Mouse (Mus musculus) heart, postnatal 0 days (tissue): ENCODE measurements around the gene Lypd9. TPM values are rescaled to one million over a fixed set of nuclear protein-coding genes. Genes with fewer than 3 reads are reported as not detected.

Source experiments
- ATAC-seq: fragments of 200-750 bp; cut with Nextera tagmentation; 2 replicates; pipeline ENCODE4 v1.8.0; 2017; ENCODE audit warnings: low read depth, moderate number of reproducible peaks, moderate library complexity; ENCODE audit not compliant: insufficient read depth
- DNase-seq: peaks from one replicate; pipeline ENCODE4 v3.0.0-alpha.2; 2016; ENCODE audit warnings: low spot score
- H3K27ac ChIP-seq: fragments of 300-500 bp; sonication (generic); 2 replicates; pipeline ENCODE4 v1.5.1; 2014; ENCODE audit warnings: low read depth, mild to moderate bottlenecking
- H3K27me3 ChIP-seq: fragments of 300-500 bp; sonication (generic); 2 replicates; pipeline ENCODE4 v1.6.1; 2014; ENCODE audit warnings: low read length, mixed read lengths; ENCODE audit not compliant: control insufficient read depth, insufficient read depth
- H3K36me3 ChIP-seq: fragments of 300-500 bp; sonication (generic); replicated peaks from 2 replicates; pipeline ENCODE4 v1.6.1; 2014; ENCODE audit warnings: low read length, mixed read lengths; ENCODE audit not compliant: control insufficient read depth, insufficient read depth
- H3K4me1 ChIP-seq: fragments of 300-500 bp; sonication (generic); 2 replicates; pipeline ENCODE4 v1.6.1; 2014; ENCODE audit warnings: antibody characterized with exemption; ENCODE audit not compliant: control insufficient read depth, insufficient read depth
- H3K4me2 ChIP-seq: fragments of 300-500 bp; sonication (generic); 2 replicates; pipeline ENCODE4 v1.6.1; 2014; ENCODE audit warnings: low read depth, mild to moderate bottlenecking, low read length, moderate library complexity
- H3K4me3 ChIP-seq: fragments of 300-500 bp; sonication (generic); 2 replicates; pipeline ENCODE4 v1.5.1; 2014; ENCODE audit warnings: low read depth, low read length
- H3K9ac ChIP-seq: fragments of 300-500 bp; sonication (generic); replicated peaks from 2 replicates; pipeline ENCODE4 v1.6.1; 2014; ENCODE audit warnings: low read depth, low read length, mixed read lengths
- H3K9me3 ChIP-seq: fragments of 300-500 bp; sonication (generic); replicated peaks from 2 replicates; pipeline ENCODE4 v1.6.1; 2016; ENCODE audit warnings: low read length; ENCODE audit not compliant: control insufficient read depth
- CTCF ChIP-seq: IDR thresholded peaks from 2 replicates; pipeline ENCODE4 v1.5.1; 2016; ENCODE audit warnings: antibody characterized with exemption, control low read depth, low read depth
- EP300 ChIP-seq: IDR thresholded peaks from 2 replicates; pipeline ENCODE4 v1.6.1; 2016; ENCODE audit warnings: antibody characterized with exemption, low read depth
- WGBS: fragments of 180-500 bp; shearing (Covaris S2); extraction: QIAGEN DNeasy Blood & Tissue Kit; methylation state at CpG from one replicate; pipeline ENCODE4 v1.1.7; 2014; 5-methylcytosine and 5-hydroxymethylcytosine counted together
- polyA plus RNA-seq: library from polyadenylated mRNA; unstranded; fragments of >200 nt; fragmentation: Nextera tagmentation; extraction: Ambion mirVana; gene quantifications from 2 replicates; pipeline ENCODE4 v1.2.1, GENCODE M21; 2015
- total RNA-seq: library from RNA; depleted of rRNA; stranded (reverse); fragments of >200 nt; gene quantifications from 2 replicates; pipeline ENCODE4 v1.2.3, GENCODE M21; 2014; ENCODE audit warnings: low replicate concordance; rRNA removed

Gene Lypd9
- total and polyA plus RNA-seq, 2 experiments from 2014 or later: not detected

DNA sequence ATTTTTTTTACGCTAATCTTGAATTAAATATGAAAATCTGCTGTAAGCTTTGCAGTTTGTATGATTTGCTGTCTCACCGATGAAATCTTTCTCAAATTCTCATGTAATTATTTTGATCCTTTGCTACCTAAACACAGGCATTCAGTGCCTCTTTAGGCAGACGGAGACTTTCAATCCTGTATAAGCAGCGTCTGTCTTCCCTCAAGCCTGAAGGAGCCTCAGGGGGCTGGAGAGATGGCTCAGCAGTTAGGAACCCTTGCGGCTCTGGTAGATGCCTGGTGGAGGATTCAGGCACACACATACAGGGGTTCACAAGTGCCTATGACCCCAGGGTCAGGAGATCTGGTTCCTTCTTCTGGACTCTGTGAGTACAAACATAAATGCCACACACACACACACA is 52.1 kb downstream of the Lypd9 start:
- ATAC-seq (no peak), DNase-seq (no peak)
- no peak overlapping the region for H3K27ac ChIP-seq
- H3K4me3 ChIP-seq: no peak overlapping the region
- H3K36me3 ChIP-seq: no peaks in the 10 kb centered on the region
- H3K4me2 ChIP-seq: no peak overlapping the region
- 59% methylated on average over 5 of the region's 5 CpGs for whole genome bisulfite sequencing
- H3K4me1 ChIP-seq: no peaks in the 10 kb centered on the region
- H3K9ac ChIP-seq: no peak overlapping the region
- no peaks in the 10 kb centered on the region for H3K27me3 ChIP-seq
- TF ChIP-seq CTCF: no peak
- no peak for TF ChIP-seq EP300
- H3K9me3 ChIP-seq: no peaks in the 10 kb centered on the region

GRCm38 (mm10) chr11:58399985-58400645 is 52.6 kb downstream of the Lypd9 start:
- 62% methylated on average over 6 of the region's 6 CpGs for WGBS
- Histone ChIP-seq H3K9me3 (no peaks in the 10 kb centered on the region), H3K27me3 (no peaks in the 10 kb centered on the region), H3K9ac (no peak overlapping the region), H3K27ac (no peak overlapping the region), H3K36me3 (no peaks in the 10 kb centered on the region), H3K4me3 (no peak overlapping the region), H3K4me1 (no peaks in the 10 kb centered on the region), H3K4me2 (no peak overlapping the region)
- ATAC-seq (no peak), DNase-seq (no peak)
- TF ChIP-seq CTCF: no peak
- no peak for TF ChIP-seq EP300

Other genes starting within 250 kb of the Lypd9 start
- gene 4930438A08Rik, start 178.1 kb downstream of the Lypd9 start, total RNA-seq: not detected in 2 replicates
- not detected in 2 replicates for gene 4930438A08Rik, start 178.1 kb downstream of the Lypd9 start, polyA plus RNA-seq
- gene Zfp692, start 145.9 kb downstream of the Lypd9 start, total RNA-seq: 8.2 and 12.6 TPM in 2 replicates
- gene Zfp692, start 145.9 kb downstream of the Lypd9 start, polyA plus RNA-seq: 4.9 and 5.0 TPM in 2 replicates
- gene Zfp672, start 122.6 kb downstream of the Lypd9 start, total RNA-seq: 31.4 and 62.4 TPM in 2 replicates
- gene Zfp672, start 122.6 kb downstream of the Lypd9 start, polyA plus RNA-seq: 53.5 and 60.8 TPM in 2 replicates
- gene Sh3bp5l, start 122.2 kb downstream of the Lypd9 start, total RNA-seq: 30.2 and 42.9 TPM in 2 replicates
- gene Sh3bp5l, start 122.2 kb downstream of the Lypd9 start, polyA plus RNA-seq: 28.2 and 29.5 TPM in 2 replicates
- not detected in 2 replicates for gene Lypd8, start 73.9 kb downstream of the Lypd9 start, total RNA-seq
- 0.12 TPM in 1 of 2 replicates, not detected in the other for gene Lypd8, start 73.9 kb downstream of the Lypd9 start, polyA plus RNA-seq
- gene 1810065E05Rik, start 31.8 kb downstream of the Lypd9 start, total RNA-seq: not detected in 2 replicates
- not detected in 2 replicates for gene 1810065E05Rik, start 31.8 kb downstream of the Lypd9 start, polyA plus RNA-seq
- not detected in 2 replicates for gene Gm12253, start 20.4 kb downstream of the Lypd9 start, total RNA-seq
- gene Gm12253, start 20.4 kb downstream of the Lypd9 start, polyA plus RNA-seq: not detected in 2 replicates
- gene Olfr30, start 9.3 kb upstream of the Lypd9 start, total RNA-seq: not detected in 2 replicates
- gene Olfr30, start 9.3 kb upstream of the Lypd9 start, polyA plus RNA-seq: not detected in 2 replicates
- not detected in 2 replicates for gene Olfr332, start 39.6 kb upstream of the Lypd9 start, total RNA-seq
- not detected in 2 replicates for gene Olfr332, start 39.6 kb upstream of the Lypd9 start, polyA plus RNA-seq
- not detected in 2 replicates for gene Olfr331, start 49.6 kb upstream of the Lypd9 start, total RNA-seq
- gene Olfr331, start 49.6 kb upstream of the Lypd9 start, polyA plus RNA-seq: not detected in 2 replicates
- not detected in 2 replicates for gene Olfr330, start 81.9 kb upstream of the Lypd9 start, total RNA-seq
- not detected in 2 replicates for gene Olfr330, start 81.9 kb upstream of the Lypd9 start, polyA plus RNA-seq
- gene Olfr329-ps, start 93.5 kb upstream of the Lypd9 start, total RNA-seq: not detected in 2 replicates
- not detected in 2 replicates for gene Olfr329-ps, start 93.5 kb upstream of the Lypd9 start, polyA plus RNA-seq
- gene Olfr328, start 102.7 kb upstream of the Lypd9 start, total RNA-seq: not detected in 2 replicates
- not detected in 2 replicates for gene Olfr328, start 102.7 kb upstream of the Lypd9 start, polyA plus RNA-seq
- gene Olfr224, start 117.6 kb upstream of the Lypd9 start, total RNA-seq: not detected in 2 replicates
- gene Olfr224, start 117.6 kb upstream of the Lypd9 start, polyA plus RNA-seq: not detected in 2 replicates
- gene Olfr325, start 124.8 kb upstream of the Lypd9 start, total RNA-seq: not detected in 2 replicates
- gene Olfr325, start 124.8 kb upstream of the Lypd9 start, polyA plus RNA-seq: not detected in 2 replicates
- not detected in 2 replicates for gene Olfr324, start 142.2 kb upstream of the Lypd9 start, total RNA-seq
- gene Olfr324, start 142.2 kb upstream of the Lypd9 start, polyA plus RNA-seq: not detected in 2 replicates
- gene 2210407C18Rik, start 163.2 kb upstream of the Lypd9 start, total RNA-seq: not detected in 2 replicates
- not detected in 2 replicates for gene 2210407C18Rik, start 163.2 kb upstream of the Lypd9 start, polyA plus RNA-seq
- gene Olfr323, start 177.6 kb upstream of the Lypd9 start, total RNA-seq: not detected in 2 replicates
- not detected in 2 replicates for gene Olfr323, start 177.6 kb upstream of the Lypd9 start, polyA plus RNA-seq
- not detected in 2 replicates for gene Trim58, start 187.5 kb upstream of the Lypd9 start, total RNA-seq
- gene Trim58, start 187.5 kb upstream of the Lypd9 start, polyA plus RNA-seq: 0.05 TPM in 1 of 2 replicates, not detected in the other
- not detected in 2 replicates for gene Olfr322, start 205.9 kb upstream of the Lypd9 start, total RNA-seq
- not detected in 2 replicates for gene Olfr322, start 205.9 kb upstream of the Lypd9 start, polyA plus RNA-seq
- not detected in 2 replicates for gene Olfr320, start 228.2 kb upstream of the Lypd9 start, total RNA-seq
- not detected in 2 replicates for gene Olfr320, start 228.2 kb upstream of the Lypd9 start, polyA plus RNA-seq
- gene Olfr319, start 246.2 kb upstream of the Lypd9 start, total RNA-seq: not detected in 2 replicates
- gene Olfr319, start 246.2 kb upstream of the Lypd9 start, polyA plus RNA-seq: not detected in 2 replicates